Mouse (Mus musculus): ENCODE measurements around the gene Tmem38b.
"Not testable (repeated sequence)": the region's sequence is repeated elsewhere in the genome, so short reads cannot be mapped to it uniquely, and the experiment has no call there.

Tmem38b gene

GRCm38 (mm10) chr4:53825821-53826605 lies at the start of gene Tmem38b:
TSS of gene Tmem38b (plus strand) at chr4:53826045.
- DNase-seq: peak; percentile 88 to 92

- no peak for DNase-seq
Observed at GRCm38 (mm10) chr4:53781396-53781795, 44.4 kb upstream of the Tmem38b start.

- no peak for DNase-seq
Observed at GRCm38 (mm10) chr4:53782216-53783070, 43.4 kb upstream of the Tmem38b start.

GRCm38 (mm10) chr4:53785746-53786398 lies 40.0 kb upstream of the Tmem38b start:
- DNase-seq: no peak

- DNase-seq: no peak
Observed at GRCm38 (mm10) chr4:53786851-53787250, 39.0 kb upstream of the Tmem38b start.

- DNase-seq: no peak
Observed at GRCm38 (mm10) chr4:53789346-53789745, 36.5 kb upstream of the Tmem38b start.

- DNase-seq: no peak
Observed at GRCm38 (mm10) chr4:53794257-53794966, 31.4 kb upstream of the Tmem38b start.

- no peak for DNase-seq
Observed at GRCm38 (mm10) chr4:53795086-53795485, 30.8 kb upstream of the Tmem38b start.

- DNase-seq: no peak
Observed at GRCm38 (mm10) chr4:53795706-53796105, 30.1 kb upstream of the Tmem38b start.

- DNase-seq: no peak
Observed at GRCm38 (mm10) chr4:53796865-53797772, 28.7 kb upstream of the Tmem38b start.

- DNase-seq: peak; percentile 30 to 51
Observed at GRCm38 (mm10) chr4:53798896-53799676, 26.8 kb upstream of the Tmem38b start.

- peak in 1 of 2 experiments; percentile 6 for DNase-seq
Observed at GRCm38 (mm10) chr4:53799753-53800152, 26.1 kb upstream of the Tmem38b start.

- DNase-seq: not testable (repeated sequence)
Observed at GRCm38 (mm10) chr4:53803674-53804073, 22.2 kb upstream of the Tmem38b start.

GRCm38 (mm10) chr4:53806428-53806827 lies 19.4 kb upstream of the Tmem38b start:
- not testable (repeated sequence) for DNase-seq

- no peak for DNase-seq
Observed at GRCm38 (mm10) chr4:53818320-53818719, 7.5 kb upstream of the Tmem38b start.

- DNase-seq: no peak
Observed at GRCm38 (mm10) chr4:53823697-53824096, 2.1 kb upstream of the Tmem38b start.

- no peak for DNase-seq
Observed at GRCm38 (mm10) chr4:53824831-53825230, 1.0 kb upstream of the Tmem38b start.

GRCm38 (mm10) chr4:53826641-53827248 lies 900 bp downstream of the Tmem38b start:
- no peak for DNase-seq

- DNase-seq: no peak
Observed at GRCm38 (mm10) chr4:53827869-53828268, 2.0 kb downstream of the Tmem38b start.

- DNase-seq: no peak
Observed at GRCm38 (mm10) chr4:53828914-53829313, 3.1 kb downstream of the Tmem38b start.

Measured in kidney, postnatal 4 days (tissue).